Mouse (Mus musculus) myocyte (in vitro differentiated cells): ENCODE results near the gene Kctd3.

ENCODE experiments used
- CEBPB ChIP-seq: IDR thresholded peaks from 2 replicates; pipeline ENCODE4 v1.6.1; 2011; ENCODE audit warnings: mild to moderate bottlenecking, moderate library complexity; ENCODE audit not compliant: poor library complexity, insufficient read depth, severe bottlenecking
- MAX ChIP-seq: IDR thresholded peaks from one replicate; pipeline ENCODE4 v1.6.1; 2011; ENCODE audit warnings: low read depth, mild to moderate bottlenecking, control low read depth
- MYOD1 ChIP-seq, 3 experiments: IDR thresholded peaks; one replicate each; pipeline ENCODE4 v1.6.1; 2011; ENCODE audit warnings: control low read depth in 2 of 3, low read depth in 2 of 3, mild to moderate bottlenecking in 2 of 3, moderate library complexity in 1 of 3; ENCODE audit not compliant: insufficient read length in 2 of 3, control insufficient read depth in 1 of 3
- POLR2A ChIP-seq: IDR thresholded peaks from one replicate; pipeline ENCODE4 v1.6.1; 2011; ENCODE audit warnings: low read depth, mild to moderate bottlenecking, control low read depth, moderate library complexity; ENCODE audit not compliant: insufficient read length
- POLR2AphosphoS2 ChIP-seq: IDR thresholded peaks from one replicate; pipeline ENCODE4 v1.6.1; 2011; ENCODE audit warnings: low read depth, control low read depth; ENCODE audit not compliant: insufficient read length
- TCF12 ChIP-seq: IDR thresholded peaks from one replicate; pipeline ENCODE4 v1.6.1; 2011; ENCODE audit warnings: mild to moderate bottlenecking, control low read depth; ENCODE audit not compliant: poor library complexity, insufficient read depth, severe bottlenecking
- USF1 ChIP-seq: IDR thresholded peaks from one replicate; pipeline ENCODE4 v1.6.1; 2011; ENCODE audit warnings: low read depth, mild to moderate bottlenecking, control low read depth, moderate library complexity

GRCm38 (mm10) chr1:189055933-189056332 lies 48.3 kb upstream of the Kctd3 start:
- TF ChIP-seq USF1 (no peak), POLR2AphosphoS2 (no peak), MAX (no peak), POLR2A (no peak), CEBPB (no peak), MYOD1 (IDR thresholded peaks at IDR 0.05; ENCODE audit: control insufficient read depth in 1 of 3, insufficient read length in 2 of 3, low read depth in 2 of 3) (no peak), TCF12 (no peak)
